9 mouse cellular contexts compared by ENCODE assay signal in genomic region chr12:81779831-81780230, GRCm38 (mm10). TPM values are rescaled to one million over a fixed set of nuclear protein-coding genes. Genes with fewer than 3 reads are reported as not detected.
A peak's percentile ranks its signal among the peaks of the same experiment; 100 is the strongest.
DNase-seq lines count a peak whose midpoint lies in the region; ATAC-seq lines count a peak whose summit lies in the region.
"Had no signal": no experiment of that assay in that cellular context is flagged by ENCODE, and none has a peak within 500 bp of the region (broad histone marks: within the 10 kb centered on the region; RNA-seq: fewer than 3 reads in every experiment).

No protein-coding gene starts in this region.

- no peaks in the 10 kb centered on the region for H3K9me3 ChIP-seq in liver, embryonic 11.5 days (ENCODE audit: control insufficient read depth, low read length)
- no peaks in the 10 kb centered on the region for H3K9me3 ChIP-seq in intestine, embryonic 14.5 days (ENCODE audit: control insufficient read depth, low read length)
- H3K9me3 ChIP-seq in neural tube, embryonic 15.5 days (replicated peaks): no peaks in the 10 kb centered on the region

- no peaks in the 10 kb centered on the region for H3K36me3 ChIP-seq in liver, embryonic 11.5 days (ENCODE audit: control insufficient read depth, insufficient read depth, low read length)
- H3K36me3 ChIP-seq in intestine, embryonic 14.5 days (ENCODE audit: control insufficient read depth, insufficient read depth, low read length): no peaks in the 10 kb centered on the region
- no peaks in the 10 kb centered on the region for H3K36me3 ChIP-seq in neural tube, embryonic 15.5 days

- no peak for ATAC-seq in liver, embryonic 11.5 days (replicated peaks; ENCODE audit: low FRiP score)
- peak; percentile 42 for ATAC-seq in intestine, embryonic 14.5 days (replicated peaks; ENCODE audit: low FRiP score, low TSS enrichment, low read depth)
- ATAC-seq in neural tube, embryonic 15.5 days (ENCODE audit: low FRiP score): no peak
- ATAC-seq in granulocyte monocyte progenitor cell, adult 5-6 weeks (replicated peaks; ENCODE audit: poor library complexity, severe bottlenecking): no peak

- DNase-seq in liver, embryonic 11.5 days (ENCODE audit: low spot score): no peak
- DNase-seq in liver: no peak
- DNase-seq in embryo, embryonic 10 days (ENCODE audit: low spot score): peak; percentile 35
- peak; percentile 62 for DNase-seq in intestine, embryonic 14.5 days (ENCODE audit: low spot score)
- DNase-seq in lung, adult 18-20 months: peak; percentile 69 to 85
- DNase-seq in right cerebral cortex, adult 18-20 months: no peak

- H3K27me3 ChIP-seq in liver, embryonic 11.5 days (replicated peaks; ENCODE audit: control insufficient read depth, insufficient read depth, low read length): peaks cover 45% of the 10 kb centered on the region
- peaks cover 20% of the 10 kb centered on the region for H3K27me3 ChIP-seq in intestine, embryonic 14.5 days (replicated peaks; ENCODE audit: control insufficient read depth, insufficient read depth, low read length)
- peaks cover 2% of the 10 kb centered on the region; the same call in 1 of the 2 replicates for H3K27me3 ChIP-seq in neural tube, embryonic 15.5 days (replicated peaks)

- H3K9ac ChIP-seq in liver, embryonic 11.5 days (ENCODE audit: low read depth, low read length): no peak overlapping the region
- H3K9ac ChIP-seq in intestine, embryonic 14.5 days (ENCODE audit: low read length): peak overlapping the region; percentile 6
- H3K9ac ChIP-seq in neural tube, embryonic 15.5 days (replicated peaks): peak overlapping the region; percentile 77

- 12% methylated on average over 12 of the region's 12 CpGs for WGBS in liver, embryonic 11.5 days
- WGBS in intestine, embryonic 14.5 days: 5% methylated on average over 12 of the region's 12 CpGs
- WGBS in neural tube, embryonic 15.5 days: 7% methylated on average over 12 of the region's 12 CpGs

- peaks cover 9% of the 10 kb centered on the region for H3K4me1 ChIP-seq in liver, embryonic 11.5 days (replicated peaks; ENCODE audit: control insufficient read depth, insufficient read depth, low read length)
- no peaks in the 10 kb centered on the region; the same call in 1 of the 2 replicates for H3K4me1 ChIP-seq in intestine, embryonic 14.5 days (replicated peaks; ENCODE audit: control insufficient read depth, insufficient read depth, low read length)
- H3K4me1 ChIP-seq in neural tube, embryonic 15.5 days: peaks cover 27% of the 10 kb centered on the region

- H3K4me2 ChIP-seq in liver, embryonic 11.5 days: peak overlapping the region; percentile 96; the same call in 1 of the 2 replicates
- H3K4me2 ChIP-seq in intestine, embryonic 14.5 days (ENCODE audit: low read length): peak overlapping the region; percentile 76
- peak overlapping the region; percentile 69 for H3K4me2 ChIP-seq in neural tube, embryonic 15.5 days

- H3K4me3 ChIP-seq in liver, embryonic 11.5 days (ENCODE audit: low read depth, low read length): peak overlapping the region; percentile 69; the same call in 1 of the 2 replicates
- H3K4me3 ChIP-seq in intestine, embryonic 14.5 days (ENCODE audit: low read depth, low read length): peak overlapping the region; percentile 50
- peak overlapping the region; percentile 67 for H3K4me3 ChIP-seq in neural tube, embryonic 15.5 days (replicated peaks)
- H3K4me3 ChIP-seq: myocyte had no signal

- H3K27ac ChIP-seq in liver, embryonic 11.5 days (ENCODE audit: low read depth, low read length): no peak overlapping the region
- no peak overlapping the region for H3K27ac ChIP-seq in intestine, embryonic 14.5 days (ENCODE audit: low read depth)
- H3K27ac ChIP-seq in neural tube, embryonic 15.5 days (replicated peaks): no peak overlapping the region

RNA-seq across cellular contexts. Expression of gene Map3k9, which starts 1.1 kb away (rescaled TPM):
- polyA plus RNA-seq in liver, embryonic 11.5 days (2014; fragmentation: Nextera tagmentation; extraction: Ambion mirVana): 0.13 and 0.32 TPM in 2 replicates
- 1.5 and 2.4 TPM in 2 replicates for polyA plus RNA-seq in intestine, embryonic 14.5 days (2014; fragmentation: Nextera tagmentation; extraction: Ambion mirVana)
- 10.2 and 11.5 TPM in 2 replicates for polyA plus RNA-seq in neural tube, embryonic 15.5 days (2015; fragmentation: Nextera tagmentation; extraction: Ambion mirVana)
- 1.2 TPM in 1 of 2 replicates, not detected in the other for total RNA-seq in granulocyte monocyte progenitor cell, adult 5-6 weeks (2014; fragmentation: Nextera tagmentation)
- total RNA-seq in granulocyte monocyte progenitor cell, adult 5-6 weeks (2017): 0.72 and 0.73 TPM in 2 replicates

Comparison
In these comparisons a context has a peak if more than half of its experiments do, and no peak if none do; other contexts are left out.
1. DNase-seq: peak in embryo, embryonic 10 days (single experiment), intestine, embryonic 14.5 days (single experiment) and lung, adult 18-20 months (2 of 2); none in liver, embryonic 11.5 days (single experiment), liver (single experiment) and right cerebral cortex, adult 18-20 months (single experiment).
2. Peak in every context shown above with its lines, with median percentiles within 50 percentile points of each other: H3K4me2 ChIP-seq and H3K4me3 ChIP-seq.